Mouse (Mus musculus) monocyte, adult 5-6 weeks (primary cell): ENCODE results near the gene Slfn3. TPM values are rescaled to one million over a fixed set of nuclear protein-coding genes. Genes with fewer than 3 reads are reported as not detected.
A peak's percentile ranks its signal among the peaks of the same experiment; 100 is the strongest.
"Not testable (repeated sequence)": the region's sequence is repeated elsewhere in the genome, so short reads cannot be mapped to it uniquely, and the experiment has no call there.

Experiments used
- ATAC-seq: fragments of 153-309, 156-312 bp; replicated peaks from 2 replicates; pipeline ENCODE4 v1.8.0; 2017; ENCODE audit warnings: mild to moderate bottlenecking; ENCODE audit not compliant: low TSS enrichment, insufficient number of reproducible peaks, severe bottlenecking, poor library complexity, low FRiP score
- total RNA-seq: library from RNA; stranded (forward); fragments of 200-1000, 200-491, 200-594 nt; gene quantifications from 3 replicates; pipeline ENCODE4 v1.2.3, GENCODE M21; 2017

Gene Slfn3
- 3.3 to 5.2 TPM (median 3.9 TPM) in 3 replicates for total RNA-seq

DNA sequence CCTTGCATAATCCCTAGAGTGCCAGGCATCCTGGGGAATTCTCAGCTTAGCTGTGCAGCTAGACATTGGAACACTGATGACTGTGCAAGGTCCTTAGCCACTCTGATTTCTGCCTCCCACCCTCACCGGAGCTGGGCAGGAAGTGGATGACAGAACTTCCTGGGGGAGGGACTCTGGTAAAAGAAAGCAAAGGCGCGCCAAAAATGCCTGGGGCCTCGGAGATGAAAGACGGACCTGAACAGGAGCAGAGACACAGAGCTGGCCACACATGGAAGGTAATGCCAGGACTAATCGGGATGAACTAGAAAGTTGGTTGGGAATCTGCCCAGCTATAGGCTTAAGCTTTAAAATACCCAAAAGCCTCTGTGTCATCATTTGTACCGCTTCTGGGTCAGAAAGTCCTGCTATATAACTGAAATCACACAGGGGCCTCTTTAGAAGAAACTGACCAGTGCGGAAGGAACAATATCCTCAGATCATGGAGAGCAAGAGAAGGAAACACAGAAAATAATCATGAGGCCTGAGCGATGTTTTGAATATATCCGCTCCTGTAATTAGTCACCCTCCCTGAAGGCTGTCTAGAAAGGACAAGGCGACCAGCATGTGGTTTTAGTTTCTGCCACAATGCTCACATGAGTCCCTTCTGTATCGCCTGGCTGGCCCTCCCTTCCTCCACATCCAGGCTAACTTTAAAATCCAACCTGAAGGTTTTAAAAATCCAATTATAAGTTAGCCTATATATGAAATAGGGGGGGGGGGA lies at the start of gene Slfn3:
TSS of gene Slfn3 (plus strand) at position 197 of the 760 bp plus-strand sequence.
- ATAC-seq, result peak; percentile 70

DNA sequence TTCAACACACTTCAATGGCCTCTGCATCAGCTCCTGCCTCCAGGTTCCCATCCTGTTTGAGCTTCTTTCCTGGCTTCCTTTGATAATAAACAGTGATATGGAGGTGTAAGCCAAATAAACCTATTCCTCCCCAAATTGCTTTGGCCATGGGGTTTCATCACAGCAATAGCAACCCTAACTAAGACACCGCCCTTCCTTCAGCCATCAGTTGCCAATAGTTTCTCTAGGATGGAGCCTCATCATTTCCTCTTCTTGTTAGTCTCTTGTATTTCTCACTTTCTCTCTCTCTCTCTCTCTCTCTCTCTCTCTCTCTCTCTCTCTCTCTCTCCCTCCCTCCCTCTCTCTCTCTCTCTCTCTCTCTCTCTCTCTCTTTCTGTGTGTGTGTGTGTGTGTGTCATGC lies 42.2 kb upstream of the Slfn3 start:
- not testable (repeated sequence) for ATAC-seq

DNA sequence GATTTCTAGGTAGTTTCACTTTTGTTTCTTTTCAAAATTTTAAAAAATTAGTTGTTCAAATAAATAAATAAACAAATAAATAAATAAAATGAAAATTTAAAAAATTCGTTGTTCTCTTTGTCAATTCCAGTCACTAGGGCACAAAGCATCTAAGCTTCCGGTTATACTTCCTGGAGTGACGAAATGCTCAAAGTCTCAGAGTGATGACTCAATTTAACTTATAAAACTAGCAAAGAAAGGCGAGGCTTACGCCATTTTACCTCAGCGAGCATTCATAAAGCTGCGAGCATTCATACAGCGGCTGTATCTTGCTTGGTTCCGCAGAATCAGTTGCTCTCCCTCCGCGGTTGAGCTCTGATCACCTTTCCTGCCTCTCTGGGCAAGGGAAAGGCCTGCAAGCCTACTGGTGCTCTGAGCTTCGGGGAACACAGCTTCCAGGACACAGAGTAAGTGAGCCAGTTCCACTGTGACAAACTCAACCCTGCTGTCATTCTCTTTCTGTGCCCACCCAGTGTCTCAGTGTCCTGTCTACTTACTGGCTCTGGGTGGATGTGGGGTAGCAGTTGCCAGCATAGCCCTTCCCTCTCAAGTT lies 16.1 kb upstream of the Slfn3 start, which contains the start of gene Slfn4:
TSS of gene Slfn4 (plus strand) at position 239 of the 592 bp plus-strand sequence.
- no peak for ATAC-seq

GRCm38 (mm10) chr11:83192001-83192400 lies 871 bp downstream of the Slfn3 start:
- ATAC-seq, result peak; percentile 85

DNA sequence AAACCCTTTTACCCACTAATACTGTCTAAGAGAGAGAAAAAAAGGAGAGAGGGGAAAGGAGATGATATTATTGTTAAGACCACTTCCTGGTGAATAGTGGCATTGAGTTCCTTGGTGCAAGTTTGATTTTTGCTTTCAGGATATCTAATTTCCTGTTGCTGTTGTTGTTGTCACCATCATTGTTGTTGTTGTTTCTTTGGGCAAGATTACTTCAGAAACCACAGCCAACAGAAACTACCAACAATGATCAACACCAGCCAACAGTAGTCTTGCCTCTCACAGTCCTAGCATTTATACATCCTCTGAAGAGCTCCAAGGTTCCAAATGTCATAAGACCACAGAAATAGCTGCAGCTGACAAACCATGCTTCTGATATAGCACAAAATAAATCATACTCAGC lies 13.9 kb downstream of the Slfn3 start:
- no peak for ATAC-seq

DNA sequence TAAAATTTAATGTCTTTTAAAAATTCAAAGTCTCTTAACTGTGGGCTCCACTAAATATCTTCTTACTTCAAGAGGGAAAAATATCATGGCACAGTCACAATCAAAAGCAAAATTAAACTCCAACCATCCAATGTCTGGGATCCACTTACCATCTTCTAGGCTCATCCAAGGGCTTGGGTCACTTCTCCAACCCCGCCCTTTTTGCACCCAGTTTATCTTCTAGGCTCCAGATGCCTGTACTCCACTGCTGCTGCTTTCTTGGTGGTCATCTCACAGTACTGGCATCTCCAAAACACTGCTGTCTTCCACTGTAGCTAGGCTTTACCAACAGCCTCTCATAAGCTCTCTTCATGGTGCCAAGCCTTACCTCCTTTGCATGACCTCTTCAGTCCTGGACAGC lies 25.0 kb downstream of the Slfn3 start:
- ATAC-seq, result no peak

DNA sequence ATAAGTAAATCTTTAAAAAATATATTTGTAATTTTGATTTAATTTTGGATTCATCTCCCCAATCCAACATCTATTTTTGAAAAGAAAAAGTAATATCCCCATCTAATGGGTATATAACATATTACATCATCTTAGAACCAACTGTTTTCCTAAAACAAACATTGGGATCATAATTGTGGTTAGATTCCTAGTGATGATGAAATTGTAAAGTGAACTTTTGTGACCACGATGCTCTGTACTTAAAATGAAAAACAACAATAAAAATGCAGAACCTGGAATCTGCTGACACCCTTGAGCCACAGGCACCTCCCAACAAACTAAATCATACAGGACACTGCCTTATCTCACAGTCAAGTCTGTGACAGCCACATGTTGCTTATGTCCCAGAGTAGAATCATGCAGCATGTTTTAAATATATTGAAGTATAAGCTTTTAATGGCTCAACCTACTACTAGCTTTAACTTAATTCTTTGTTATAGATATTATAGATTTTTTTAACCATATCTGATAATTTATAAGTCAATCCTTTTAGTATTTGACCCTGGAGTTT lies 30.3 kb downstream of the Slfn3 start:
- no peak for ATAC-seq

GRCm38 (mm10) chr11:83223367-83223766 lies 32.2 kb downstream of the Slfn3 start:
- peak; percentile 70 for ATAC-seq

- not testable (repeated sequence) for ATAC-seq
Measured at GRCm38 (mm10) chr11:83223793-83224192, 32.7 kb downstream of the Slfn3 start.

- peak; percentile 94 for ATAC-seq
Measured at GRCm38 (mm10) chr11:83224217-83224616, 33.1 kb downstream of the Slfn3 start.

- no peak for ATAC-seq
Measured at GRCm38 (mm10) chr11:83224750-83225149, 33.6 kb downstream of the Slfn3 start.

GRCm38 (mm10) chr11:83225371-83225960 lies 34.3 kb downstream of the Slfn3 start:
- ATAC-seq, result no peak

GRCm38 (mm10) chr11:83227926-83228723 lies 37.0 kb downstream of the Slfn3 start:
- no peak for ATAC-seq

DNA sequence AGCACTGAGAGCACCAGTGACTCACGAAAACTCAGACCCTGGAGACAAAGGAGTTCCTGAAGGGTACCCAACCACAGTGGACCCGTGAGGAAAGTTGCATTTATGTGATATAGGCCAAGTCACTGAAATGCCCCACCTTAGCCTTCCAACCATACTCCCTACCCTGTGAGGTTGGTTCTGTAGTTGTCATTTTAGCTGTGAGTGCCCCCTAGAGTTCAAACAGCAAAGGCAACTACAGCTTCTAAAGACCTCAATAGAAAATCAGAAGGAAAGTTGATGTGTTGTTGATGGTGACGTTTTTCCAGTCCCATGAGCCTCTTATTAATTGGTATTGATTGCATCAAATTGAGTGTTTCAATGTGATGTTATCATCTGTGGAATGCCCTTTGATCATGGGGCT lies 39.8 kb downstream of the Slfn3 start:
- ATAC-seq, result no peak

GRCm38 (mm10) chr11:83233621-83234020 lies 42.5 kb downstream of the Slfn3 start:
- ATAC-seq, result not testable (repeated sequence)

DNA sequence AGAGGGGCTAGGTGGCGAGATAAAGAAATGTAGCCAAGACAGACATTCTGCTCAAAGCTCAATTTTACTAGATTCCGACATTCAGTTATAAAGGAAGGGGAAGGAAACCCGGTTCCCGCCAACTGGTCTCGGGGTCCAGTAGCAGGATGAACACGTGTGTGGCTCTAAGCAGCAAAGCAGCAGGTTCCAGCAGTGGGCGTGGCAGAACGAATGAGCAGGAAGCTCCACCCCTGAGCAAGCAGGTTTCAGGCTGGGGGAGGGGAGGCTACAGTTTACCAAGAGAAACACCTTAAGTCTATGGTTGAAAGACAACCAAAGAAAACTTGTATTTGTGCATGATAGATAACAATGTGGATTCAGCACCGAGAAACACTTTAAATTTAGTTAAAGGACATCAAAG lies 46.3 kb downstream of the Slfn3 start:
- not testable (repeated sequence) for ATAC-seq

DNA sequence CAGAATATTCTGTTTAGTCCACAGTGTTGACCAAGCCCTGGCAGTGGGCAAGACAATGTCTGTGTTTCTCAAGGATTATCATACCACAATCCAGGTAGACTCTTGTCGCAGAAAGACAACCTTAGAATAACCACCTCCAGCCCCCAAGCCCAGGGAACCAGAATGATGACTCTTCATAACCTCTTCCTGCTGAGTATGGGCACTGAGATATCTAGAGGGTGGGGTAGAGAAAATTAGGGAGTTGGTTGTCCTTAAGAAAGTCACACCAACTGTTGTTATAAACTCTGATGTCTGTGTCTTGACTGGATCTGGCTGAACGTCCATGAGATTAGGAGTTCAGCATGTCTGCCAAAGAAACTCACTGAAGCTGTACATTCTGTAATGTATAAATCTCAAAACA lies 47.3 kb downstream of the Slfn3 start:
- no peak for ATAC-seq

DNA sequence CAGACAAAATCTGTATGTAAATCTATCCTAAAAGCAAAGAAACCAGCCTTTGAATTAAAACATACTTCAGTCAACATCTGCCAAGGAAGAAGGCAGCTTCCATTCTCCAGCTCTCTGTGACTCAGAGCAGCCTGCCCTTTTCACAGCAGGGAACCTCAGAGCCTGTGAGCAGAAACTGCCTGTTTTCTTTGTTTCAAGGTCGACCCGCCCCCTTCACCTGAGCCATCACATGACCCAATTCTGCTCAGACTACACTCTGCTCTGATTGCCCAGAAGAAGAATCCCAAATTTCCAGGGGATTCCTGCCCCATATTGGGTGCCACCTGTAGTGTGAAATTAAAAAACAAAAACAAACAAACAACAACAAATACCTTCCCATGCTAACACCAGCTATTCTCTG lies 48.7 kb downstream of the Slfn3 start:
- ATAC-seq, result no peak

DNA sequence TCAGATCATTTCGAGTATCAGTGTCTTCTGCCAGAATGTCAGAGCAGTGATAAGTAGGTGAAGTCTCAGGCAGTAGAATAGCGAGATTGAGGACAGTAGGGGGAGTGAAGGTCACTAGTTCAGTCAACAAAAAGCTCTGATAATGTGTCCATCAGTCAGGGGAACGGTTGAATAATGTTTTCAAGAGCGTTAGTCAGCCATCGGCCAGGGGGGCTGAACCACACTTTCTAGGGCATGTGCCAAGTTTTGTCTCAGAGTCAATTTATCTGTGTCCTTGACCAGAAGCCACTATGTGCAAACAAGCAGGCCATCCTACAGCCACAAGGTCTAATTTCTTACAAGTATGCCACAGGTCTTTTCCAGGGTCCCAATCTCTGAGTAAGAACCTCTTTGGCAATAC lies 66.1 kb downstream of the Slfn3 start:
- not testable (repeated sequence) for ATAC-seq
